Mouse (Mus musculus): ENCODE measurements around the gene Zfp367.

DNA sequence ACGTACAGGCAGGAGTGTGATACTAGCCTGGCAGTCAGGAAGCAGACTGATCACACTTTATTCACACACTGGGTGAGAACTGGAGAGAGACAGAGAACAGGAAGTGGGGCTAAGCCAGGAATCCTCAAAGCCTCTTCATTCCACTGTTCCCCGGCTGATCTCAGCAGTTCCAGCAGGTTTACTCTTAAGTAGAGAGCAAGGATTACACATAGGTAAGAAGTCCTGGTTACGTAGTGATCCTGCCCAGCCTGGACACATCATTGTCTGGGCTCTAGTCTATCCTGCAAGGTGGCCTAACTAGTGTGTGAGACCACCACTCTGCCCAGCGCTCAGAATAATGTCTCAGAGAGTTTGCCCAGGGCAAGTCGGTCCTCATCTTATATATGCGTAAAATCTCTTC is 60.2 kb downstream of the Zfp367 start:
- TF ChIP-seq CTCF (IDR thresholded peaks at IDR 0.05; ENCODE audit: control insufficient read depth, insufficient read depth, insufficient read length) (no peak), CEBPB (IDR thresholded peaks at IDR 0.05; ENCODE audit: low read depth) (no peak), MAX (IDR thresholded peaks at IDR 0.05) (no peak), MYOD1 (IDR thresholded peaks at IDR 0.05; ENCODE audit: control insufficient read depth, insufficient read length, low read depth) (no peak), USF1 (IDR thresholded peaks at IDR 0.05; ENCODE audit: low read depth) (no peak), MYOG (IDR thresholded peaks at IDR 0.05; ENCODE audit: control insufficient read depth, extremely low read depth, insufficient read length) (no peak)
